In the genomic region with DNA sequence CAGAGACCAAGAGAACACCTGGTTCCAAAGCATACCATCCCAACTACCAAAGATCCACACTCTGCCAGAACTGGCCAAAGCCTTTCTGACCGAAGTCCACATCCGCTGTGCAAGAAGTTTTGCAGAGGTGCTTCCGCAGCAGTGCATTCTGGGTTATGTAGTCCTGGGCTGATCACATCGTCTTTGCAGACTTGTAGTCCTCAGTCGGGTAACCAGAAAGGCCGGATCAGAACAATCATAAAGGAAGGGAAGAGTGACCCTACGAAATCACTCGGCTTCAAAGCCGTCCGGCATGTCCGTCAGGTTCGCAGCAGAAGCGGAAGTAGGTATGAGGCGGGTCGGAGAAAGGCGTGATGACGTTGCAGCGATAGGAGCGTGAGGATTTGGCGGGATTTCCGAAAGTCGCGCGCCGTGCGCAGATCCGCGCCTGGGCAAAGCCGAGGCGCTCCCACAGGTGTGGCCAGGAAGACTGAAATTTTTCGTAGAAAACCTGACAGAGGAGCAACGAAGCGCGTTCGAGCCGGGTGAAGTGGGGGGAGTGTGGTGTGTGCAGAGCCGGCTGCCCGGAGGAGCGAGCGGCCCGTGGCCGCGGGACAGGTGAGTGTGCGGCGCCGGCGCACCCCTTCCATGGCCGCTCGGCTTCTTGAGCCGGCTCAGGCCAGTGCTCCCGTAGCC, we compare ENCODE assay signal across 8 mouse cellular contexts. TPM values are rescaled to one million over a fixed set of nuclear protein-coding genes. Genes with fewer than 3 reads are reported as not detected.
A peak's percentile ranks its signal among the peaks of the same experiment; 100 is the strongest.
DNase-seq lines count a peak whose midpoint lies in the region; ATAC-seq and TF ChIP-seq lines count a peak whose summit lies in the region.

TSS of gene Rad51 (plus strand) at position 356 of the 675 bp plus-strand sequence.

- DNase-seq in ZHBTc4 (ENCODE audit: low read depth, low spot score) = peak; percentile 96
- peak; percentile 88 for DNase-seq in gastrocnemius, adult 2 months
- peak; percentile 93 for DNase-seq in hindbrain, postnatal 0 days (ENCODE audit: low spot score)
- DNase-seq in left cerebral cortex, adult 2 months (ENCODE audit: extremely low spot score in 1 of 2, low spot score in 2 of 2) = peak; percentile 80 to 81
- DNase-seq in right cerebral cortex, adult 2 months (ENCODE audit: low spot score in 2 of 2) = peak; percentile 83 to 94
- peak; percentile 89 for DNase-seq in urinary bladder, postnatal 14 days (ENCODE audit: low spot score)

- peak within 1 kb of the TSS; percentile 96 for H3K27ac ChIP-seq in gastrocnemius, adult 2 months
- peak within 1 kb of the TSS; percentile 82 for H3K27ac ChIP-seq in hindbrain, postnatal 0 days
- peak within 1 kb of the TSS; percentile 89 for H3K27ac ChIP-seq in left cerebral cortex, adult 2 months

- no peaks in the 10 kb centered on the region for H3K36me3 ChIP-seq in hindbrain, postnatal 0 days (ENCODE audit: insufficient read depth, low read length)

- H3K9me3 ChIP-seq in hindbrain, postnatal 0 days (ENCODE audit: low read length) = no peaks in the 10 kb centered on the region

- H3K4me1 ChIP-seq in hindbrain, postnatal 0 days (ENCODE audit: insufficient read depth, low read length) = 0 out of 2 replicates have a peak, but pooled peaks cover 4% of the 10 kb centered on the region

- H3K27me3 ChIP-seq in hindbrain, postnatal 0 days (ENCODE audit: insufficient read depth, low read length) = no peaks in the 10 kb centered on the region

- WGBS in hindbrain, postnatal 0 days = under 1% methylated on average over 51 of the region's 51 CpGs

- peak within 1 kb of the TSS; percentile 85 for H3K4me3 ChIP-seq in gastrocnemius, adult 2 months
- H3K4me3 ChIP-seq in hindbrain, postnatal 0 days (ENCODE audit: low read length) = peak within 1 kb of the TSS; percentile 70
- peak within 1 kb of the TSS; percentile 62 for H3K4me3 ChIP-seq in left cerebral cortex, adult 2 months

- no peak for TF ChIP-seq CTCF in gastrocnemius, adult 2 months (IDR thresholded peaks at IDR 0.05)
- no peak for TF ChIP-seq CTCF in hindbrain, postnatal 0 days (IDR thresholded peaks at IDR 0.05; ENCODE audit: low read depth)
- TF ChIP-seq CTCF in left cerebral cortex, adult 2 months (IDR thresholded peaks at IDR 0.05) = no peak; the same call in 1 of the 2 replicates

- ATAC-seq in common myeloid progenitor, adult 5-6 weeks (replicated peaks; ENCODE audit: low read depth, poor library complexity, severe bottlenecking) = peak; percentile 95
- ATAC-seq in hindbrain, postnatal 0 days = peak; percentile 96
- ATAC-seq in megakaryocyte, adult 5-6 weeks (ENCODE audit: poor library complexity, severe bottlenecking) = peak; percentile 97

- H3K4me2 ChIP-seq in hindbrain, postnatal 0 days (ENCODE audit: low read depth, low read length) = peak within 1 kb of the TSS; percentile 99

- intact Hi-C loops in gastrocnemius, adult 2 months (cut with DNase I) = loop anchor here (5.0 kb wide), 1 partner anchor 65 kb away; the partner anchor contains the start of gene Knl1
- intact Hi-C loops in left cerebral cortex, adult 2 months (cut with DNase I) = loop anchor here (1.0 to 5.0 kb wide), 2 partner anchors 65 to 176 kb away; partner anchors contain the start of genes Knl1 and Vps18

- peak within 1 kb of the TSS; percentile 63 for H3K9ac ChIP-seq in hindbrain, postnatal 0 days (replicated peaks; ENCODE audit: low read length)

RNA-seq across cellular contexts. Expression of gene Rad51, which starts in this region (rescaled TPM):
- 29.3 and 33.2 TPM in 2 replicates for total RNA-seq in common myeloid progenitor, adult 5-6 weeks (2017)
- 1 to 10 TPM in 1 of 2 experiments, under 1 TPM in 1; 0.70 to 1.3 TPM for total RNA-seq in gastrocnemius, adult 2 months (2021)
- total RNA-seq in hindbrain, postnatal 0 days (2014; rRNA removed) = 3.6 and 3.8 TPM in 2 replicates
- polyA plus RNA-seq in hindbrain, postnatal 0 days (2015; fragmentation: Nextera tagmentation; extraction: Ambion mirVana) = 9.0 and 9.6 TPM in 2 replicates
- total RNA-seq in left cerebral cortex, adult 2 months (2021) = under 1 TPM; 0.82 to 0.97 TPM
- 20.7 and 22.1 TPM in 2 replicates for total RNA-seq in megakaryocyte, adult 5-6 weeks (2015)
- total RNA-seq in megakaryocyte, adult 5-6 weeks (2017) = 12.3 and 26.8 TPM in 2 replicates

Comparison
In these comparisons a context has a peak if more than half of its experiments do, and no peak if none do; other contexts are left out.
1. Peak in every context shown above with its lines: DNase-seq, ATAC-seq, H3K4me3 ChIP-seq and H3K27ac ChIP-seq.
2. Peak in DNase-seq, H3K4me3 ChIP-seq and H3K27ac ChIP-seq in left cerebral cortex, adult 2 months; RNA of the gene not detected or under 1 TPM.